Mouse (Mus musculus) megakaryocyte, adult 5-6 weeks (primary cell): ENCODE measurements around the gene Isg20l2. TPM values are rescaled to one million over a fixed set of nuclear protein-coding genes. Genes with fewer than 3 reads are reported as not detected.

Experiments
- total RNA-seq, 2 experiments: library from RNA; stranded (forward) in 1 of 2; stranded (reverse) in 1 of 2; fragments of 153-499, 151-499 nt in 1 of 2; fragments of 221-1000, 200-1000 nt in 1 of 2; gene quantifications; 2 replicates each; pipeline versions ENCODE4 v1.2.3 to v1.2.4; 2015 to 2017

Gene Isg20l2
- total RNA-seq, 2 experiments from 2014 or later = 26.3 to 27.5 TPM

Other genes with a start within 250 kb of the Isg20l2 start
- not detected in 2 replicates for gene Lrrc71, start 181.7 kb upstream of the Isg20l2 start, total RNA-seq (2015)
- gene Lrrc71, start 181.7 kb upstream of the Isg20l2 start, total RNA-seq (2017) = 0.04 TPM in 1 of 2 replicates, not detected in the other
- not detected in 2 replicates for gene Ntrk1, start 135.2 kb upstream of the Isg20l2 start, total RNA-seq (2015)
- gene Ntrk1, start 135.2 kb upstream of the Isg20l2 start, total RNA-seq (2017) = not detected in 2 replicates
- gene Insrr, start 133.4 kb upstream of the Isg20l2 start, total RNA-seq (2015) = not detected in 2 replicates
- gene Insrr, start 133.4 kb upstream of the Isg20l2 start, total RNA-seq (2017) = not detected in 2 replicates
- 1.9 and 4.8 TPM in 2 replicates for gene Pear1, start 106.0 kb upstream of the Isg20l2 start, total RNA-seq (2015)
- 0.77 and 2.6 TPM in 2 replicates for gene Pear1, start 106.0 kb upstream of the Isg20l2 start, total RNA-seq (2017)
- 1.9 and 2.7 TPM in 2 replicates for gene Sh2d2a, start 83.6 kb upstream of the Isg20l2 start, total RNA-seq (2015)
- gene Sh2d2a, start 83.6 kb upstream of the Isg20l2 start, total RNA-seq (2017) = 0.70 and 1.4 TPM in 2 replicates
- 16.8 and 18.9 TPM in 2 replicates for gene Prcc, start 44.7 kb upstream of the Isg20l2 start, total RNA-seq (2015)
- gene Prcc, start 44.7 kb upstream of the Isg20l2 start, total RNA-seq (2017) = 18.5 and 22.2 TPM in 2 replicates
- gene Hdgf, start 24.0 kb upstream of the Isg20l2 start, total RNA-seq (2015) = 131 and 154 TPM in 2 replicates
- 217 and 229 TPM in 2 replicates for gene Hdgf, start 24.0 kb upstream of the Isg20l2 start, total RNA-seq (2017)
- gene Mrpl24, start 10.8 kb upstream of the Isg20l2 start, total RNA-seq (2015) = 134 and 135 TPM in 2 replicates
- gene Mrpl24, start 10.8 kb upstream of the Isg20l2 start, total RNA-seq (2017) = 99.8 and 106 TPM in 2 replicates
- gene Rrnad1, start 403 bp downstream of the Isg20l2 start, total RNA-seq (2015) = 7.2 and 7.8 TPM in 2 replicates
- 8.7 and 10.2 TPM in 2 replicates for gene Rrnad1, start 403 bp downstream of the Isg20l2 start, total RNA-seq (2017)
- gene Crabp2, start 18.4 kb downstream of the Isg20l2 start, total RNA-seq (2015) = 1.3 TPM in 1 of 2 replicates, not detected in the other
- not detected in 2 replicates for gene Crabp2, start 18.4 kb downstream of the Isg20l2 start, total RNA-seq (2017)
- not detected in 2 replicates for gene Nes, start 40.8 kb downstream of the Isg20l2 start, total RNA-seq (2015)
- gene Nes, start 40.8 kb downstream of the Isg20l2 start, total RNA-seq (2017) = not detected in 2 replicates
- not detected in 2 replicates for gene Bcan, start 69.9 kb downstream of the Isg20l2 start, total RNA-seq (2015)
- not detected in 2 replicates for gene Bcan, start 69.9 kb downstream of the Isg20l2 start, total RNA-seq (2017)
- not detected in 2 replicates for gene Hapln2, start 97.3 kb downstream of the Isg20l2 start, total RNA-seq (2015)
- gene Hapln2, start 97.3 kb downstream of the Isg20l2 start, total RNA-seq (2017) = not detected in 2 replicates
- 7.3 TPM in 2 replicates for gene Gpatch4, start 112.8 kb downstream of the Isg20l2 start, total RNA-seq (2015)
- gene Gpatch4, start 112.8 kb downstream of the Isg20l2 start, total RNA-seq (2017) = 9.5 and 10.1 TPM in 2 replicates
- 48.2 and 56.4 TPM in 2 replicates for gene Naxe, start 128.2 kb downstream of the Isg20l2 start, total RNA-seq (2015)
- 17.8 and 29.3 TPM in 2 replicates for gene Naxe, start 128.2 kb downstream of the Isg20l2 start, total RNA-seq (2017)
- gene Ttc24, start 148.0 kb downstream of the Isg20l2 start, total RNA-seq (2015) = not detected in 2 replicates
- not detected in 2 replicates for gene Ttc24, start 148.0 kb downstream of the Isg20l2 start, total RNA-seq (2017)
- 13.5 and 16.3 TPM in 2 replicates for gene Iqgap3, start 151.7 kb downstream of the Isg20l2 start, total RNA-seq (2015)
- gene Iqgap3, start 151.7 kb downstream of the Isg20l2 start, total RNA-seq (2017) = 26.3 and 27.8 TPM in 2 replicates
- 73.3 and 77.4 TPM in 2 replicates for gene Mef2d, start 212.1 kb downstream of the Isg20l2 start, total RNA-seq (2015)
- gene Mef2d, start 212.1 kb downstream of the Isg20l2 start, total RNA-seq (2017) = 29.2 and 42.0 TPM in 2 replicates